Mouse (Mus musculus) bone marrow, adult 2 months (tissue): ENCODE results near the gene Rab37.

Experiments used
- CTCF ChIP-seq: fragments of 200-500 bp; IDR thresholded peaks from 2 replicates; pipeline ENCODE4 v1.5.1; 2011; ENCODE audit warnings: low read length, control low read depth; ENCODE audit not compliant: control insufficient read depth, insufficient read depth
- POLR2A ChIP-seq: fragments of 200-500 bp; IDR thresholded peaks from 2 replicates; pipeline ENCODE4 v1.6.1; 2011; ENCODE audit warnings: low read depth, mild to moderate bottlenecking, control low read depth, low read length, borderline replicate concordance; ENCODE audit not compliant: control insufficient read depth

- TF ChIP-seq POLR2A (no peak), CTCF (no peak)
These were observed 59.6 kb downstream of the Rab37 start for GRCm38 (mm10) chr11:115150741-115151254.
